Mouse (Mus musculus) testis, postnatal 10 days (tissue): Measurements from ENCODE around the gene Tmem234.

Experiments
- DNase-seq: peaks from one replicate; pipeline ENCODE4 v3.0.0; 2021; ENCODE audit warnings: low spot score

The Tmem234 gene

DNA sequence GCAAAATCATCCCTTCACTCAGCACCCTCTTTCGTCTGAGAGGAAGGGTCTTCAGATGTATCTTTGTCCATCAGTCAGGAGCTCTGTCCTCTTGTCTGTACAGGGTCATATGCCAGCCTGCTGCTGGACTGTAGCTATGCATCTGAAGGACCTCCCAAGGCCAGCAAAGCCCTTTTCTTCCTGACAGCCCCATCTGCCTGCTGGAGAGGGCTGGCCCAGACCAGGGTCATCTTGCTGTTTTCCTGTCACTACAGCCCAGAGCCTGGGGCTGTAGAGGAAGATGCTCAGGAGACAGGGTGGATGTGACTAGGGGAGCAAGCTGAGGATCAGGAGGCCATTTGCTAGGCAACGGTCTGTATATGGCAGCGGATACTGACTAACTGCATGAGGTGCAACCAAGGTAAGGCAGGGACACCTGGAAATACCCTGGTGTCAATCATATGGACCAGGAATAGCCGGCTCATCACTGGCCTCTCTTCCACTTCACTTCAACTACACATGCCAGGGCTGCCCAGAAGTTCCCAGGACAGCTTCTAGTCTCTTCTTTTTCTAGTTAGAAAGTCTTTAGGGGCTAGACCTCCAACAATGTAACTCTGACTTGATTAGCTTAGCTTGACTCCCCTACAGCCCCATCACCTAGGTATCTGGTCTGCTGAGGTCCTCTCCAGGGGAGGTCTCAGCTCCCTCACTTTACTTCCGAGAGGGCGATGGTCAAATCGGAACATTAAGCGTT, 22.5 kb downstream of the Tmem234 start:
- no peak for DNase-seq

DNA sequence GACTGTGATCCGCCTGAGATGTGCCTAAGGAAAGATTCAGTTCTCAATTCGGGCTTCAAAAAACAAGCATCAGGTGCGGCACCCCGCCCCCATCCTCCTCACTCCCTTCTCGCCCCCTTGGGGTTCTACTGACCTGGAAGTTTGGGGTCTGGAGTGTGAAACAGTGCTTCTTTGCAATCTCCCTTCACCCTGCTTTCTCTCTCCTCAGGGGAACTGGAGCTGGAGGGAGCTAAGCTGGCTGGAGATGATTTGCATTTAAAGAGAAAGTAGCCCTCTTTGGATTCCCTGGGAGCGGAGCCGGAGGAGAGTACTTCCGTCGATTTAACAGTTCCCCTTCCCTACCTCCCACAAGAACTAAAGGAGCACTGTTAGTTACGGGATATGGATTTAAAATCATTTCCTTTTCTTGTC, 23.2 kb downstream of the Tmem234 start, which contains the start of gene Ccdc28b:
TSS of gene Ccdc28b (minus strand) at position 267 of the 411 bp plus-strand sequence.
- DNase-seq = no peak

DNA sequence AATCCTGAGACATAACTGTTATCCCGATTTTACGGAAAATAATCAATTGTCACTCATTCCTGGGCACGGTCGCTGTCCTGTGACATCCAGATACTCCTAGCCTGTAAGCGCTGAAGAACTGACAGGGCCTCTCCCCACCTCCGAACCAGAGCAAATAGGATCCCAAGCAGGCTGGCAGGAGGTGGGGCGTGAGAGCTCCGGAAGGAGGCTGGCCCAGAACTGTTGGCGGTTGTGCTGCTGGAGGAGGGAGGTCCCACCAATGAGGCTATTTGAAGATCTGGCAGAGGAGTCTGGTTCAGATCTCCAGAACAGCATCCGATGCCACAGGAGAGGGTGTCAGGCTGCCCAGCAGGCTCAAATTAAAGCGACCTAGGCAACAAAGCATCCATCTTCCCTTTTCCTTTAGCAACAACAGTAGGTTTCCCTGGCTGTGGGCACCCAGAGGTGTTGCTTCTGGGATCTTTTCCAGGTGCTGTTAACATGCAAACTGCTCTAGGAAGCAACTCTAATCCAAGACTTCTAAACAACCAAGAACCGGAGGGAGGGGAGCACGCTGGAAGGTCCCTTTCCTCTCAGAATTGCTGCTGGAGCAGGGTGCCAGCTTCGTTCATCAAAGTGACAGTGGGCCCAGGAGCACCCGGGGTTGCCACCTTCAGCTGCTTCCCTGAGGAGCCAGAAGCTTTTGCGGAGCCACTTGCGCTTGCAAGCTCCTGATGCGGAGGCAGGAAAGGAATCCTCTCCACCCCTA, 24.0 kb downstream of the Tmem234 start:
- peak; percentile 77 for DNase-seq

DNA sequence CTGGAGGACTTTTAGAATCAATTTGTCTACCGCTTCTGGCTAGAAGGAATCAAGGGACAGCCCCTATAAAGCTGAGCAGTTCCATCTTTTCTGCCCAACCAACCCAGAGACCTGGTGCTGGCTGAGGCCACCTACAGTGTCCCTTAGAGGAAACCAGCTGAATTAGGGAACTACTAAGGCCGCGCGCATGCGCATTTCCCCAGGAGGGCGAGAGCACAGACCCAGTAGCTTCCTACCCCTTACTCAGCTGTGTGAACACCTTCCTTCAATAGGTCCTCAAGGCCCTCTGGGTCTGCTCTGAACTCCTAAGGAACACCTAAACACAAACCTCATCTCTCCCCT, 24.5 kb downstream of the Tmem234 start:
- DNase-seq = no peak

GRCm38 (mm10) chr4:129625496-129625895, 25.0 kb downstream of the Tmem234 start:
- no peak for DNase-seq

- no peak for DNase-seq
Observed at GRCm38 (mm10) chr4:129626035-129626434, 25.6 kb downstream of the Tmem234 start.

DNA sequence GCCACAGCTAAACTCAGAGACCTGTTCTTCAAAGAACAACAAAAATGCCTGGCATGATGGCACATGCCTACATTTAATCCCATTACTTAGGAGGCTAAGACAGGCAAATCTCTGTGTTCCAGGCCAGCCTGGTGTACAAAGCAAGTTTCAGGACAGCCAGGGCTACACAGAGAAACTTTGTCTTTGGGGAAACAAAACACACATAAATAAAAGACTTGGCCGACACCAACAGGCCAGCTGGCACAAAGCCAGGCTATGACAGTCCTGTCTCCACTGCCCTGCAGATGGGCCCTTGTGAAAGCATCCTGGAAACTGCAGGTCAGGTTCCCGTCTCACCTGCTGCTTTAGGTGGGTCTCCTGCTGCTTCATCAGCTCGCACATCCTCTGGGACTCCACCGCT, 30.5 kb downstream of the Tmem234 start:
- no peak for DNase-seq

- no peak for DNase-seq
Observed at GRCm38 (mm10) chr4:129631867-129632266, 31.4 kb downstream of the Tmem234 start.

- no peak for DNase-seq
Observed at GRCm38 (mm10) chr4:129633852-129634251, 33.4 kb downstream of the Tmem234 start.

DNA sequence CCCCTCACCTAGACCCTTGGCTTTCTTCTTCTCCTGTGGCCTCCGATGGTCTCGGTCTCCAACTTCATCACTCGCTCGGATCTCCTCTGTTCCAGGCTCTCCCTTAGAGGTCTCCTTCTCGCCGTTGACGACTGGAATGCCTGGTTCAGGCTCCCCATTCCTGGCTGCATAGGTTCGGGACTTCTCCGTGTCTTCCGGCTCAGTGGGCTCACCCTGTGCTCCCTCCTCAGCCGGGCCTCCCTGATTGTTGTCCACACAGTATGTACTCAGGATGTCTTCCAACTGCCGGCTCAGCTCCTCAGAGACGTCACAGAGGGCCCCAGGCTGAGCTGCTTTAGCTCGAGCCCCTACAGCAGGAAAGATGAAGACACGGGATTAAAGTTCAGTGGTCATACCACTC, 38.8 kb downstream of the Tmem234 start:
- DNase-seq = peak; percentile 48

DNA sequence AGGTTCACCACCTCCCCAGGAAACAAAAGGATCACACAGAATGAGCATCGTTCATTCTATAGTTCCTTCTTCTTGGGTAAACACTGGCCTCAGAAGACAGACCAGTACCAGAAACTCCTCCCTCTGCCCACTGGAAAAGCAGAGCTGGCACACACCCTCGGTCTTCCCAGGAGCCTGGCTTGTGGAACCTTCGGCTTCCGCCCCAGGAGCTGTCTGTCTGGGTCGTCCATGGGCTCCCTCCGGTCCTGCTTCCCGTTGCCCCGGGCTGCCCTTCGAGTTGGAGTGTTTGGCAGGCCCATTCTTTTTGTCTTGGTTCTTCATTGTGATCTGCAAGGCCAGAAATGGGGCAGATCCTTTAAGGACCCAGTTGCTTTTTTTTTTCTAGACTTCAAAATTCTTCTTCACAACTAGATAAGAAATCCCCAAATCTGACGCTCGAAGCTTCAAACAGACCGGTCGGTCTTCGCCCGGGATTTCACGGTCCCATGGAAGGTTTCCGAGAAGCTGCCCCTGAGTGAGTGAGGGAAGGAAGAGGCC, 39.7 kb downstream of the Tmem234 start:
- peak; percentile 64 for DNase-seq

DNA sequence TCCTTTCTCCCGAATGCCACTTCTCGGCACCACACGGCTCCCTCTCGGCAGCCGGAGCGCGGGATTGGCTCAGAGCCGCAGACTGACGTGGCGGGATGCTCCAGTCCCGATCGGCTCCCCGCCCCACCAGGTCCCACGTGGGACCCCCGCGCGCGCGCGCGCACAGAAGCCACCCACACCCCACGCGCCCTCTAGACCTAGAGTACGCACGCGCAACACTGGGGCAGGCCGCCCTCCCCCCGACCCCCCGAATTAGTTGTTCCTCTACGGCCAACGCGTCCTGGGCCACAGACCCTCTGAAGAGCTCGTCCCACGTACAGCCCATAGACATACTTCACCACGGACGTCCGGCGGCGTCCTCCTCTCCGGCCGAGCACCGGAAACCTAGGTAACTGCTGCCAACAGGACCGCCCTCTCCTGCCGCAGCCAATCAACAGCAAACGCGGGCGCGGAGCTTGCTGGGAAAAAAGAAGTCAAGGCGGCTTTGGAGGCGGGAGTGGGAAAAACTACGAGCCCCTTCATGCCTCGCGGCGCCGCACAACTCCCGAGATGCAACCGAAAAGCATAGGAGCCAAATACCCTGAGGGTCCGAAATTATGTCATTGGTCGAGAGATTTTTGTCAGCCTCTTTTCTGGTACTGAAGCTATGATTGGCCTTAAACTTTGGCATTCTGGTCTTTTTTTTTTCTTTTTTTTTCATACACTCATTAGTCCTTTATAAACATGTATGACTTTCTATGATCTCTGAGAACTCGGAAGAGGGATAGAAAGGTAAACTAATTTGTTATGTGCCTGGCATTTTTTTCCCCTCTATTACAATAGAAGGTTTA, 40.4 kb downstream of the Tmem234 start, which contains the start of gene Txlna:
TSS of gene Txlna (minus strand) at position 428 of the 830 bp plus-strand sequence.
- DNase-seq = peak; percentile 98

DNA sequence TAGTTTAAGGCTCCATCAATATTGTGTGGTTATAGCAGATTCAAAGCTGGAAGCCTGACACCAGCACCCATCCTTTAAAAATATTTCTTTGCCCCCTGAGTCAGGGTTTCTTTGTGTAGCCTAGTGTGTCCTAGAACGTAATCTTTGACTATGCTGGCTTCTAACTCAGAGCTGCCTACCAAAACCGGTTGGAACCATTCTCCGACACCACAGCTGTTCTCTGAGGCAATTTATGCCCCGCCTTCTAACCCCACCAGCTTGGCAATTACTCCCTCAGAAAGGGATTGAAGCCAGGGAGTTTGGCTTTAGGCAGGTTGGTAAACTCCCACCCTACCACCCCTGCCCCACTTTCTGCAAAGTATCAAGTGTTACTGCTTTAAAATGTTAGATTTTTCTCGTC, 41.3 kb downstream of the Tmem234 start:
- no peak for DNase-seq

DNA sequence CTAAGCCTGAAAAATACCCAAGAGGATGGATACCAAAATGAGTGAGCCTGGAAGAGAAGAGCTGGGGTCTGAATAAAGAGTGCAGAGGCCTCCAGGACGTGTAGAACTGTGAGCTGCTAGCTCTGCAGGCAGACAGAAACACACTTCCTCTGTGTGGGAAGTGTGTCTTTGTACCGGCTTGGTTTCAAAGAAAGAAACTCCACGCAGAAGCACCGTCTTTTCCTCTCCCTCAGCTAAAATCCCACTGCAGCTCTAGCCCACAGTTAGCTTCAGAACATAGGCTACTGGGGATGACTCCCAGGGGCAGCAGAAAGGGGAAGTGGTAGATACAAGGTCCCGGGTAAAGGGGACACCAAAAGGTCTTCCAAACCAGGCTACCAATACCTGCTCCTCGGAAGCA, 44.7 kb downstream of the Tmem234 start:
- no peak for DNase-seq

- no peak for DNase-seq
Observed at GRCm38 (mm10) chr4:129648656-129649055, 48.2 kb downstream of the Tmem234 start.

DNA sequence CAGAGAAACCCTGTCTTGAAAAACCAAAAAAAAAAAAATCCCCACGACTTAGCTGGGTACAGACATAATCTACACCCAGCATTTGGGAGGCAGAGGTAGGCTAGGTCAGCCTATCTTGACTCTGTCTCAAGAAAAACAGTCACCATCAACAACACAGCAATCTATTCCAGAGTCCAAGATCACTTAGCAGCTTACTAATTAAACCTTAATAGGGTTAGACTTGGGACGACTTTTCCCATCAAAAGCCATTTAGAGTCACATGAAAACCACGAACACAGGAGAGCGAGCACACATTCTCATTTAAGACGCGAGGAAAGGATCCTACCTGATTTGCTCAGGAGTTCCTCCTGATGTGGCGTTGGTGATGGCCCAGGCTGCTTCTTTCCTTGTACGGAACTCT, 49.9 kb downstream of the Tmem234 start:
- no peak for DNase-seq

DNA sequence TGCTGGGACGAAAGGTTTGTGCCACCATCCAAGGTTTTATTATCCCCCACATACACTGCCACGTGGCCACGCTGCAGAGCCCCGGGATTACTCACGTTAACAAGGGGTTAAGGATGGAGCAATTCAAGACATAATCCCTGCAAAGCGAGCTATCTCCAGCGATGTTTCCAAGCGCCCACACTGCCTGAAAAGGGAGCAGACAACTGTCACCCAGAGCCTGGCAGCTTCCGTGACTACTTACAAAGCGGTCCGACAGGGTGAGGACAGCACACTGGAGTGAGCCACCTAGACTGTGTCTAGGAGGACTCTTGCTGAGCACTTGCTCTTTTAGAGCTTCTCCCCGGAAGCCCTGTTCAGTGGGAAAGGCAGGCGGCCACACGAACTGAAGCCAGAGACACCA, 54.3 kb downstream of the Tmem234 start:
- DNase-seq = no peak

DNA sequence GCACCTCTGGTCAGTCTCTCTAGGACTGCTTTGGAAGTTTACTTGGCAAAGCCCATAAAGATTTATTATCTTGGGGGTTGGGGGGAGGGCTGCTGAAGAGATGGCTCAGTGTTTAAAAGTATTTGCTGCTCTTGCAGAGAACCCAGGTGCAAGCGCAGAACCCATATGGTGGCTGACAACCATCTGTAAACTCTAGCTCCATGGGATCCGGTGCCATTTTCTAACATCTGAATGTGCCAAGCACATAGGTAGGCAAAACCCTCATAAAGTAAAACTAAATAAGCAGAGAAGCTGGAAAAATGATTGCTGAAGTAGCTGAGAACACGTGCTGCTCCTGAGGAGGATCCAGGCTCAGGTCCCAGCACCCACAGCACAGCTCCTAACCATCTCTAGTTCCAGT, 61.1 kb downstream of the Tmem234 start:
- DNase-seq = no peak

DNA sequence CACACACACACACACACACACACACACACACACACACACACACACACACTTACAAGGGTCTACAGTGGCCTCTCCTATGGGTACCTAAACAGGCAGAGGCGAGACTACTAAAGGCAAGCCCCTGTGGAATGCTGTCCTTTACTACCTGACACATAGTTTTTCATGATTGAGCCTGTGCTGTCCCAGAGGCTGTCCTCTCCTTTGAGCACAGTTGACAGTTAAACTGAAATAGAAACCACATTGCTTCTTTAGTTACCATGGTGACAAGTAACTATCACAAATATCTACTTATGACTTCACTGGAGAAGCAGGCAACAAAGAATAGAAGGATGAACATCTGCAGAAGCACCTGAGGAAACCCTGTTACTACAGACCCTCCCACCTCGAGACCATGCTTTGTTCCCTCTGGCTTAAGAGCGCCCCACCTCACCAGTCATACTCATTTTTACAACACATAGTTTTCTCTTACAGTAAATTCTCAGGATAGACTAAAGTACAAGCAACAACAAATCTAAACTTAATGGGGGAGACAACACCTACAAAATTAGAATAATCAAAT, 61.9 kb downstream of the Tmem234 start:
- DNase-seq = no peak

DNA sequence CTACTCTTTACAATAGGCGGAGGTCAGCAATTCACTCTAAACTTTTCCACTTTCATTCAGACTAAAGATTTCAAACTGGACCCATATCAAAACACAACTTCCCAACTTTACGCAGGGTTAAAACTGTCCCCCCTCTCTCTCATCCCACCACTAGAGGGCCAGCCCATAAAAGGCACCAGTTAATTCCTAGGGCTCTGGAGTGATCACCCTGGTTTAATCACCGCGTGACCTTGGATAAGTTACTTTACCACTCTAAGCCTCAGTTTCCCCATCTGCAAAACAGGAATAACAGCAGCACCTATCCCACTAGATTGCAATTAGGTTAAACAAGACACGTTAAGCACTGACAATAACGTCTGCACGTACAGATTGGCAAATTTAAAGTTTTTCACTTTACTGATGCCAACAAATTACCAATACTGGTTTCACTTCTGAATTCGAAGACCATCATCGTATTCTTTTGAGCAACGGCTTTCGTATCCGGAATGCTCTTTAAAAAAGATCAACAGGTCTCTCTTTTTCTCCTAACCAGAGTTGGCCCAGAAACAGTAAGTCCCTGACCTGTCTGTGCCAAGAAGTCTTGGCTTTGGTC, 71.1 kb downstream of the Tmem234 start:
- DNase-seq = peak; percentile 62

DNA sequence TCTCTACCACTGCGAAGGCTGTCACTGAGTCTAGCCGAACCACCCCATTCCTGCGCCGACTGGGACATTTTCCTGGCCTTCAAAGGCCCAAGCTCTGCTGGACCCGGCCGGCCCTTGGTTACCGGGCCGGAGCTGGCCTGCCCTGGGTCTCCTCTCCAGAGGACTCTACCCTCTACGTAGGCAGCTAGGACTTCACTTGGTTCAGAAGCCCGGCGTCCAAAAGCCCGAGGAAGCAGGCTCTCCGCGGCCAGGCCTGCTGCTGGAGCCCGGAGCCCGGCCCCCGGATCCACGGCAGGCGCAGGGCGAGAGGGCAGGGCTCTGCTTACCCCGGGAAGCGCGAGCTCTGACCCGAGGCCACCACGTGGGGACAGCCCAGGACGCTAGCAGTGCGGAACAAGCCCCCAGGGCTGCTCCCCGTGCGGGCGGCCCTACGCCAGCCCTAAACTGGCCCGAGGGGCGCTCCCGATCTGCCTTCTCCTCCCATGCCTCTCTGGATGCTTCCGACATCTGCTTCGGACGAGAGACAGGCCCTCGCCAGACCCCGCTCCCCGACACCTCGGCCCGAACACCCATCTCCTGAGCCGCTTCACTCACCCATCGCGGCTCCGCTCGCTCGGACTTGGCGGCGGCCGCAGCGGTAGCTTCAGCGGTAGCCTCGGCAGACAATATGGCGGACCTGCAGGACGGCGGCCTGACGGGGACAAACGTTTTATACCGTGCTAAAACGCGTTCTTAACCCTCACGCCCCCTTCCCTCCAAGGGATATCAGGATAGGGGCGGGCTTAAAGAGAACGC, 71.8 kb downstream of the Tmem234 start, which contains the start of gene Kpna6:
TSS of gene Kpna6 (minus strand) at position 685 of the 795 bp plus-strand sequence.
- peak; percentile 91 for DNase-seq
